Comparison of ENCODE assay signal across 8 mouse cellular contexts in the genomic region with DNA sequence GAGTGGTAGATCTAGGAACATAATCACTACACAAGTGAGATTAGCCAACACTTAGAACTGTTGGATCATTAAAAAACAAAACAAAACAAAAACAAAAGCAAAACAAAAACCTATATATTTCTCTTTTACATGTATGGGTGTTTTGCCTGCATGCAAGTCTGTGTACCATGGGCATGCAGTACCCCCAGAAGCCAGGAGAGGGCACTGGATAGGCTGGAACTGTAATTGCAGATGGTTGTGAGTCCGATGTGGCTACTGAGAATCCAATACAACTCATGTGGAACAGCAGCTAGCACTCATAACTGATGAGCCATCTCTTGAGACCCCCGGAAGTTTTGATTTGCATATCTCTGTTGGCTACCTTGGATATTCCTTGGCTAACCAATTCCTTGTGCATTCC.
DNase-seq lines count a peak whose midpoint lies in the region; ATAC-seq lines count a peak whose summit lies in the region.

No protein-coding gene starts in this region.

- no peaks in the 10 kb centered on the region for H3K9me3 ChIP-seq in neural tube, embryonic 11.5 days (ENCODE audit: control insufficient read depth, low read length)
- no peaks in the 10 kb centered on the region for H3K9me3 ChIP-seq in heart, embryonic 10.5 days

- intact Hi-C loops in left cerebral cortex, postnatal 4 days (cut with DNase I), result no loop called here
- intact Hi-C loops in left cerebral cortex, postnatal 25 days (cut with DNase I), result no loop called here

- H3K27me3 ChIP-seq in neural tube, embryonic 11.5 days (ENCODE audit: control insufficient read depth, insufficient read depth, low read length), result no peaks in the 10 kb centered on the region
- no peaks in the 10 kb centered on the region for H3K27me3 ChIP-seq in heart, embryonic 10.5 days (ENCODE audit: insufficient read depth, poor library complexity, severe bottlenecking)

- H3K4me1 ChIP-seq in neural tube, embryonic 11.5 days (ENCODE audit: control insufficient read depth, insufficient read depth, low read length), result no peaks in the 10 kb centered on the region
- no peaks in the 10 kb centered on the region for H3K4me1 ChIP-seq in heart, embryonic 10.5 days

- H3K9ac ChIP-seq in neural tube, embryonic 11.5 days (ENCODE audit: low read length), result no peak overlapping the region

- WGBS in neural tube, embryonic 11.5 days, result 84% methylated on average over 2 of the region's 2 CpGs
- WGBS in heart, embryonic 10.5 days, result 80% methylated on average over 2 of the region's 2 CpGs

- no peak overlapping the region for H3K4me3 ChIP-seq in neural tube, embryonic 11.5 days (ENCODE audit: low read depth, low read length)
- H3K4me3 ChIP-seq in heart, embryonic 10.5 days, result no peak overlapping the region

- H3K27ac ChIP-seq in neural tube, embryonic 11.5 days (ENCODE audit: low read depth, low read length), result no peak overlapping the region
- no peak overlapping the region for H3K27ac ChIP-seq in heart, embryonic 10.5 days

- peak; percentile 43 for DNase-seq in adrenal gland, postnatal 14 days
- DNase-seq in adrenal gland, adult 8-10 months, result no peak
- DNase-seq in left cerebral cortex, postnatal 4 days, result peak; percentile 20
- DNase-seq in left cerebral cortex, postnatal 25 days (ENCODE audit: low spot score in 2 of 2), result no peak
- peak; percentile 26 for DNase-seq in c-Kit-positive CD71-positive TER-119-positive erythroid progenitor cells, embryonic 14.5 days (ENCODE audit: low spot score)
- DNase-seq in neural tube, embryonic 11.5 days (ENCODE audit: low spot score), result peak; percentile 33
- no peak for DNase-seq in left cerebral cortex, adult 18-20 months (ENCODE audit: low spot score in 2 of 2)
- no peak for DNase-seq in heart, embryonic 10.5 days (ENCODE audit: low spot score)

- H3K4me2 ChIP-seq in neural tube, embryonic 11.5 days (ENCODE audit: low read depth), result no peak overlapping the region

- H3K36me3 ChIP-seq in neural tube, embryonic 11.5 days (ENCODE audit: control insufficient read depth, insufficient read depth, low read length), result no peaks in the 10 kb centered on the region
- no peaks in the 10 kb centered on the region for H3K36me3 ChIP-seq in heart, embryonic 10.5 days

- no peak for ATAC-seq in neural tube, embryonic 11.5 days (ENCODE audit: insufficient read depth, low FRiP score, low TSS enrichment)

Comparison
In these comparisons a context has a peak if more than half of its experiments do, and no peak if none do; other contexts are left out.
1. DNase-seq: peak in adrenal gland, postnatal 14 days (single experiment), left cerebral cortex, postnatal 4 days (single experiment), c-Kit-positive CD71-positive TER-119-positive erythroid progenitor cells, embryonic 14.5 days (single experiment) and neural tube, embryonic 11.5 days (single experiment); none in adrenal gland, adult 8-10 months (single experiment), left cerebral cortex, postnatal 25 days (0 of 2), left cerebral cortex, adult 18-20 months (0 of 2) and heart, embryonic 10.5 days (single experiment).